Mouse (Mus musculus): ENCODE data around the gene Ccser2.
"Not testable (repeated sequence)": the region's sequence is repeated elsewhere in the genome, so short reads cannot be mapped to it uniquely, and the experiment has no call there.

Gene Ccser2

GRCm38 (mm10) chr14:36968628-36969147 lies at the start of gene Ccser2:
Ccser2 (minus strand) TSS chr14:36968777.
- DNase-seq (ENCODE audit: low spot score): peak; percentile 98

GRCm38 (mm10) chr14:37015894-37016293 lies 47.3 kb upstream of the Ccser2 start:
- DNase-seq (ENCODE audit: low spot score): no peak

- DNase-seq (ENCODE audit: low spot score): no peak
Observed at GRCm38 (mm10) chr14:37013644-37014043, 45.1 kb upstream of the Ccser2 start.

GRCm38 (mm10) chr14:37009686-37010085 lies 41.1 kb upstream of the Ccser2 start:
- DNase-seq (ENCODE audit: low spot score): no peak

GRCm38 (mm10) chr14:37006489-37006888 lies 37.9 kb upstream of the Ccser2 start:
- no peak for DNase-seq (ENCODE audit: low spot score)

- no peak for DNase-seq (ENCODE audit: low spot score)
Observed at GRCm38 (mm10) chr14:37005865-37006264, 37.3 kb upstream of the Ccser2 start.

GRCm38 (mm10) chr14:37003431-37004095 lies 35.0 kb upstream of the Ccser2 start:
- no peak for DNase-seq (ENCODE audit: low spot score)

- no peak for DNase-seq (ENCODE audit: low spot score)
Observed at GRCm38 (mm10) chr14:37002852-37003251, 34.3 kb upstream of the Ccser2 start.

- DNase-seq (ENCODE audit: low spot score): not testable (repeated sequence)
Observed at GRCm38 (mm10) chr14:37000780-37001179, 32.2 kb upstream of the Ccser2 start.

- DNase-seq (ENCODE audit: low spot score): no peak
Observed at GRCm38 (mm10) chr14:36989784-36990183, 21.2 kb upstream of the Ccser2 start.

GRCm38 (mm10) chr14:36985693-36986092 lies 17.1 kb upstream of the Ccser2 start:
- DNase-seq (ENCODE audit: low spot score): no peak

GRCm38 (mm10) chr14:36975019-36975418 lies 6.4 kb upstream of the Ccser2 start:
- DNase-seq (ENCODE audit: low spot score): no peak

GRCm38 (mm10) chr14:36971211-36971610 lies 2.6 kb upstream of the Ccser2 start:
- no peak for DNase-seq (ENCODE audit: low spot score)

- no peak for DNase-seq (ENCODE audit: low spot score)
Observed at GRCm38 (mm10) chr14:36969861-36970420, 1.4 kb upstream of the Ccser2 start.

GRCm38 (mm10) chr14:36968076-36968627 lies 425 bp downstream of the Ccser2 start:
- peak; percentile 77 for DNase-seq (ENCODE audit: low spot score)

GRCm38 (mm10) chr14:36965421-36965820 lies 3.2 kb downstream of the Ccser2 start:
- DNase-seq (ENCODE audit: low spot score): no peak

GRCm38 (mm10) chr14:36962477-36962876 lies 6.1 kb downstream of the Ccser2 start:
- DNase-seq (ENCODE audit: low spot score): no peak

- DNase-seq (ENCODE audit: low spot score): no peak
Observed at GRCm38 (mm10) chr14:36957719-36958118, 10.9 kb downstream of the Ccser2 start.

- no peak for DNase-seq (ENCODE audit: low spot score)
Observed at GRCm38 (mm10) chr14:36957261-36957660, 11.3 kb downstream of the Ccser2 start.

- no peak for DNase-seq (ENCODE audit: low spot score)
Observed at GRCm38 (mm10) chr14:36956717-36957116, 11.9 kb downstream of the Ccser2 start.

GRCm38 (mm10) chr14:36952687-36953426 lies 15.7 kb downstream of the Ccser2 start:
- DNase-seq (ENCODE audit: low spot score): no peak

GRCm38 (mm10) chr14:36952142-36952541 lies 16.4 kb downstream of the Ccser2 start:
- no peak for DNase-seq (ENCODE audit: low spot score)

- no peak for DNase-seq (ENCODE audit: low spot score)
Observed at GRCm38 (mm10) chr14:36942716-36943115, 25.9 kb downstream of the Ccser2 start.

Measured in testis, postnatal 14 days (tissue).